Mouse (Mus musculus): ENCODE data around the gene Fermt3.
"Not testable (repeated sequence)": the region's sequence is repeated elsewhere in the genome, so short reads cannot be mapped to it uniquely, and the experiment has no call there.

Fermt3 gene

DNA sequence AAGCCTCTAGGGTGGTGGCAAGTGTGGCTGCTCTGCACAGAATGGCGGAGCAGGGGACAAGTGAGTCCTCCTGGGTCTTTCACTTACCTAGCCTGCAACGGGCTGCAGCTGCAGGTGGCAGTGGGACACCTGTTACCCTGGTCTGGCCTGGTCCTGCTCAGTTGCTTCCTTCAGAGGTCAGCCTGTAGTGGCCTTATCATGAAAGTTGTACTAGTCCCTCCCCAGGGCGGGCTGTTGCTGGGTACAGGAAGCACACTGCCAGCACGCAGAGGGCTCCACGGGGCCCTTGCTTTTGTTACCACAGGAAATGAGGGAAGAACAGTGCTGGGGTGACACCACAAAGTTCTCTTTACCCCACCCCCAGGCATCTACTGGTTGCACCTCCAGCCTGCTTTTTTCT is at the start of gene Fermt3:
Gene Fermt3 (minus strand): TSS at position 279 of the 400 bp plus-strand sequence.
- DNase-seq (ENCODE audit: low spot score): no peak

DNA sequence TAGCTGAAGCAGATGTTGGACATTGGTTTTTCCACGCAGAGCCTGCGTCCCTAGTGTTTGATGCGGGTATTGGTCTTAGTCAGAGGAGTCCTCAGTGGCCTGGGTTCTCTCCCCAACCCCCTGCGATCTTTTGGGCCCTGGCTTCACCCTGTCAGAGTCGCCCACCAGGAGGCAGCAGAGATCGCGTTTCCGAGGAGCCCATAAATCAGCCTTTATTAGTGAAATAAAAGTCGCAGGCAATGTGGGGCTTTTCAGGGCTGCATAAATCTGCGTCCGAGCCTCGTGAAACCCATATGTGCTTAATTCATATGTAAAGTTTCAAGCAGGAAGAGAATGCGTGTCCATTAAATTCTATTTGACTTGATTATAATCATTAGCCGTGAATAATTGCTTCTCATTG is 48.9 kb upstream of the Fermt3 start:
- peak; percentile 78 for DNase-seq (ENCODE audit: low spot score)

GRCm38 (mm10) chr19:7067344-7068050 is 48.2 kb upstream of the Fermt3 start:
- no peak for DNase-seq (ENCODE audit: low spot score)

GRCm38 (mm10) chr19:7066828-7067342 is 47.6 kb upstream of the Fermt3 start:
- no peak for DNase-seq (ENCODE audit: low spot score)

- DNase-seq (ENCODE audit: low spot score): no peak
Measured at GRCm38 (mm10) chr19:7066034-7066827, 47.0 kb upstream of the Fermt3 start.

GRCm38 (mm10) chr19:7064571-7064970 is 45.3 kb upstream of the Fermt3 start:
- DNase-seq (ENCODE audit: low spot score): peak; percentile 87

DNA sequence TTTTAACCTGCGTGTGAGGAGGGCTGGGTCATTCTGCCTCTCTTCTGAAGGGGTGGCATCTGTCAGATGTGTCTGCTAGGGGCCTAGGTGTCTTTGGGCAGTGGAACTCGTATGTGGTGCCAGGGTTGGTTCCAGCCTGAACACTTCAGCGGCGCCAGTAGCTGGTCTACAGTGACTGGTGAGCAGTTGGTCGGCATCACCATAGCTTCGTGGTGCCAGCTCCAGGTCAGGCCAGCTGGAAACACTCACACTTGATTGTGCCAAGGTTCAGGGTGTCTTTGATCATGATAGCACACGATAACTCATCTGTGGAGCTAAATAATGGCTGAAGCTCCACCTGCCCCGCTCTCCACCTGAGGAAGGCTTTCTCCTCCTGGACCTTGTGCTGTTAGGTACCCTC is 43.6 kb upstream of the Fermt3 start:
- DNase-seq (ENCODE audit: low spot score): no peak

- no peak for DNase-seq (ENCODE audit: low spot score)
Measured at GRCm38 (mm10) chr19:7062110-7062509, 42.8 kb upstream of the Fermt3 start.

DNA sequence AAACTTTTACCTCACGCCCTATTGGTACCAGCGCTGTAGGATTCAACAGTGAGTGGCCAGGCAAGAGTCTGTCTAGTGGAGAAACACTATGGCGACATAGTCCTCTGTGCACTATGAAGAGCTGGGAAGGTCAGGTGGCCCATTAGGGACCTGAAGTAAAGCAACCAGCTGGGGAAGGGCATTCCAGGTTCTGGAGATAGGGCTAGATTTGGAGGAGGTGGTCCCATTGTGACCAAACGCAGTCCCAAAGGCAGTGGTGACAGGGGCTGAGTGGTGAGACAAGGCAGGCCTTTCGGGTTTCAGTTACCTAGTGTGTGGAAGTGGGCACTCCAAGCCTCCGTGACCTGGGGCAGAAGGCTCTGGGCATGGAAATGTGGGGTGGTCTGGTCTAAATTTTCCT is 39.3 kb upstream of the Fermt3 start:
- no peak for DNase-seq (ENCODE audit: low spot score)

DNA sequence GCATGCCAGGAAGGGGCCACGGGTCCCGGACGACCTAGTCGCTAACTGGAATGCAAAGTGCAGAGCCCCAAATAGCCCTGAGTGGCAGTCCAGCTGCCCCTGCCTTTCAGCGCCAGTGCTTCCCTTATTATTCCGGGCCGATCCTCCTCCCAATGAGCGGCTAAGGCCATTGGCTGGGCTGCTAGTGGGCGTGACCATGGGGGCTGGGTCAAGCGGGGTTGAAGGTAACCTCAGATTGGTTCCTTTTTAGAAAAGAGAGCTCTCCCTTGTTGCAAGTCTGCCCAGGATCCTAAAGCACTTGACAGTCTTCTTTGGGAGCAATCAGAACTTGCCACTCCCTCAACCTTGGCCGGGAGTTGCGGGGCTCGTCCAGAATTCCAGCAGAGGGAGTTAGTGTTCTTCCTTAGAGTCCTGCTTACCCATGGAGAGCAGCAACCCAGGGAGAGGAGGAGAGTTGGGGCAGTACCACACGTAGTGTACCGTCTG is 38.5 kb upstream of the Fermt3 start:
- DNase-seq (ENCODE audit: low spot score): peak; percentile 96

- peak; percentile 21 for DNase-seq (ENCODE audit: low spot score)
Measured at GRCm38 (mm10) chr19:7057126-7057721, 38.0 kb upstream of the Fermt3 start.

DNA sequence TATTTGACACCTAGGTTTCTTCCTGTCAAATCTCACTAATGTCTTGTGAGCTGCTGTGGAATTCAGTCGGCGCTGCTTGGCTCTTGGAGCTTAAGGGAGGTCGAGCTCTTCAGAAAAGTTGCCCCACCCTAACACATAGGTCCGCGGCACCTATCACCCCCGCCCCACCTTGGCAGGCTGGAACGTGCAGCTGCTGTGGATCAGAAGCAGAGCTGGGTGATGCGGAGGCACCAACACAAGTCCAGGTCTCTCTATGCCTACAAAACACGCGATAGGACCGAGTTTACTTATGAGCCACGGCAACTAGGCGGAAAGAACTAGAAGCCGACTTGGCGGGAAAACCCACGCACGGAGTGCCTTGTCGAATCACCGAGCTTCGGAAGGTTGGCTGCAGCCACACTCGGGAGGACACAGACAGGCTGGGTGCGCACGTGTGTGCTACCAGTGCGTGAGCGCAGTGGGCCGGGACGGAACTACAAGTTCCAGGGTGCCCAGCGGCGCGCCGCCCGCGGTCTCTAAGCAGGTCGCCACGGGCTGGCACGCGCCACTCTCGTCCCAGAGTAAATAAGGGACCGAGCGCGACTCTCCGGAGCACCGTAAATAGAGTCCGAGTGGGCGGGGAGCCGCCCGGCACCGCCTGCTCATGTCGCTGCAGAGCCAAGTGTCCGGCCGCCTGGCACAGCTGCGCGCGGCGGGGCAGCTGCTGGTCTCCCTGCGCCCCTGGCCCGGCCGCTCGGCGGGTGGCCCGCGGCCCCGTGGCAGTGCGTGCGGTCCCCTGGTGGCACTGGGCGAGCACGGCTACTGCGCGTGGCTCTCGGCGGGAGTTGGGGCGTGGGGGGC is 37.2 kb upstream of the Fermt3 start, which contains the start of gene Macrod1:
Gene Macrod1 (plus strand): TSS at position 563 of the 840 bp plus-strand sequence.
- DNase-seq (ENCODE audit: low spot score): peak; percentile 81

DNA sequence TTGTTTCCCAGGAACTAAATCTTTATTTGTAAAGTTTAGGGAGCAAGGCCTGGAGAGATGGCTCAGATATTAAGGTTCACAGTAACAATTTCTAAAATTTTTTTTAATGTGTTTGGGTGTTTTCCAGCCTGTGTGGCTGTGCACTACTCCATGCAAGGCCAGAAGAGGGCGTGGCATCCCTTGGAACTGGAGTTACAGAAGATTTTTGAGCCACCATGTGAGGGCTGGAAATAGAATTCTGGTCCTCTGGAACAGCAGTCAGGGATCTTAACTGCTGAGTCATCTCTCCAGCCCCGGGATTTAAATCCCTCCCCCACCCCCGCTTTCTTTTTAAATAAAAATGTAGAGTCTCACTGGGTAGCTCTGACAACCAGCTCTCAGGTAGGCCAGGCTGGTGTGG is 35.9 kb upstream of the Fermt3 start:
- peak; percentile 86 for DNase-seq (ENCODE audit: low spot score)

DNA sequence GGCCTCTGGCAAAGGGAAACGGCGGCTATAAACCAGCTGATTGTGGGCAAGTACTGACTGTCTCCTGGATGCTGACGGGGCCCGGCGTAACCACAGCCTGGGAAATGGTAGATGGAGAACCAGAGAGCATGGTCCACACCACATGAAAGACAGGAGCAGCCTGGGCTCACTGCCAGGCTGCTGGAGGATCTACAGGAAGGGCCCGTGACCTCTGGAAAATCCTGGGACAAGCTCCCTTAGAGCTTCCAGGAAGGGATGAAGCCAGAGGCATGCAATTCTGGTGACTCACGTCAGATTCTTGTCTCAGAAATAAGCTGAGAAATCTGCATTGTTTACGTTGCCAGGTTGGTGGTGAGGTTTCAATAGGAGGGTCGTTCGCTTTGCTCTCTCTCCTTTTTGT is 35.5 kb upstream of the Fermt3 start:
- peak; percentile 79 for DNase-seq (ENCODE audit: low spot score)

DNA sequence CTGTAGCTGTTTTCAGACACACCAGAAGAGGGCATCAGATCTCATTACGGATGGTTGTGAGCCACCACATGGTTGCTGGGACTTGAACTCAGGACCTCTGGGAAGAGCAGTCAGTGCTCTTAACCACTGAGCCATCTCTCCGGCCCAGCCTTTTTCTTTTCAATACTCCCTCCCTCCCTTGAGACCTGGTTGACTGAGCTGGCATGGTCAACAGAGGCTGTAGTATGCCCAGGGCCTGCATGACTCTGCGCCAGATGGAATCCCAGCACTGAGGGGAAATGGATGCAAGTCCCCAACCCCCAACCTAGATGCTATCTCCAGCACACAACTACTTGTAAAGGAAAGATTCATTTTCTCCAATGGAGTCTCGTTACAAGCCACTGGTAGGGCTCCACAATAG is 34.1 kb upstream of the Fermt3 start:
- DNase-seq (ENCODE audit: low spot score): not testable (repeated sequence)

- DNase-seq (ENCODE audit: low spot score): no peak
Measured at GRCm38 (mm10) chr19:7044706-7045105, 25.4 kb upstream of the Fermt3 start.

DNA sequence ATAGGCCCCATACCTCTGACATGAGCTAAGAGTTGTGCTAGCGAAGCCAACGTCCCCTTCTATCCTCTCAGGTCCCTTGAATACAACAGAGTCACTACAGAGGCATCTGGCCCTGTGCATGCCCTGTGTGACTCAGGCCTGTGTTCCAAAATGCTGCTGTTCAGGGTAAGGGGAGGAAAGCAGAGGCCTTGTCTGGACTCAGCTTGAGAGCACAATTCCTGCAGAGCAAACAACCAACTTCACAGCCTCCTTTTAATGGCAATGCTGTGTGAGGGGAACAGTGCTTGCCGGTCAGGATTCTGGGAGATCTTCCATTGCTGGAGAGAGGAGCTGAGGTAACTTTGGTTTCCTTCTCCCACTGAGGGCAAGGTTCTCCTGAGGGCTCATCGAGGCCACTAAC is 25.0 kb upstream of the Fermt3 start:
- DNase-seq (ENCODE audit: low spot score): peak; percentile 26

DNA sequence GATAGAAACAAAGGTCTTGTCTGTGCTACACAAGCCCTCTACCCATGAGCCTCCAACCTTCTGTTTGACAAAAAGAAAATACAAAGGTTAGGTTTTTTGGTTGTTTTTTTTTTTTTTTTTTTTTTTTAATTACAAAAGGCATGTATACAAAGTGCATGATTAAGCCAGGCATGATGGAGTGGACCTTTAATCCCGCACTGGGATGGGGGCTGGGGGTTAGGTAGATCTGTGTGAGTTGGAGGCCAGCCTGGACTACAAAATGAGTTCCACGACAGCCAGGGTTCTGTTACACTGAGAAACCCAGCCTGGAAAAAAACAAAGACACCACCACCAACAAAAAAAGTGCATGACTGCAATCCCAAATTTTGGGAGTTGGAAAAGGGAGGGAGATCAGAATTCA is 21.9 kb upstream of the Fermt3 start:
- DNase-seq (ENCODE audit: low spot score): no peak

DNA sequence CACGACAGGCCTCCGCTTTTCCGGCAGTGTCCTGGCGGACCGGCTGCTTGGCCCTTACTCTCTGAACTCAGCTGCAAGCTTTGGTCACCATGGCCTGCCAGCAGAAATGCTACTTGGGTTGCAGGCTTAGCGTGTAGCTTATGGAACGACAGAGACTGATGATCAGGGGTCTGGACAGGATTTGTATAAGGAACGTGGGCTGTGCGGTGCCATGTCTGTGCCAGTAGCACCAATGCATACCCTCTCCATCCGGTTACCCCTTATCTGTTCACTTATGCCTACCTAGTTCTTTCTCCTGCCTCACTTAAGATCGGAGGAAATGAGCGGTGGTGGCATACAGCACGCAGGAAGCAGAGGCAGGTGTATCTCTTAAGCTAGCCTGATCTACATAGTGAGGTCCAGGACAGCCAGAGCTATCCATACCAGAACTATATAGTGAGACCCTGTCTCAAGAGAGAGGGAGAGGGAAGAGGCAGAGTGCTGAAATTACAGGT is 21.4 kb upstream of the Fermt3 start:
- DNase-seq (ENCODE audit: low spot score): no peak

DNA sequence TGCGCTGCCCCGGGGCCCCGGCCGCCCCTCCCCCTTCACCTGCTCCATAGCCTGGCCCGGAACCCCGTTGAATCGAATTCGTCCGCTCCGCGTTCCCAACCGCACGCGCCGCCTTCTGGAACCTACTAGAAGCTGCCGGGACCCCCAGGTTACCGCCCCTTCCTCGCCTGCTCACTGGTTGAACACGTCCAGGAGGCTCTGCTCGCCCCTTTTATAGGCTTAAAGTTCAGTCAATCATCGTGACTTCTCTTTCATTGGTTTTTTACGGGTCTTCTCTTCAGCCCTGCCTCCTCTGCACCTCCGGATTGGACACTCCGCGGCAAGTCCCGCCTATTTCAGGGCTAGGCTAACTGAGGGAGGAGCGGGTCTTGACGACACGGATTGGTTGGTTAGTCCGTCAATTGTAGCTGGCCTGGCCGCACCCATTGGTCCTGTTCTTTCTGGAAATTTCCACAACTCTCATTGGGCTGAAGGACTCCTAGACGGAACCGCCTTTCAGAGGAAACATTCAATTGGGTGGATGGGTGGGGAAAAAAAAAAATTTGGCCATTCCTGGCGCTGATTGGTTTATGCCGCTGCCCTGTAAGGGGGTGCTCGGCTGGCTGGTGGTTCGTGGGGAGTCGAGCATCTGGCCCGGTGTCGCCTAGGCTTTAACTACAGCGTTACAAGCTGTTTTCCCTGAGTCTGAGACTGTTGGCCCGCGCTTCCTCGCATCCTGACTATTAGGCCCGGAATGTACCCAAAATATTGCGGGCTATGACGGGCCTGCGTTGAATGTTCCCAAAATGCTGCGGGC is 20.8 kb upstream of the Fermt3 start, which contains the start of gene Stip1:
Gene Stip1 (minus strand): TSS at position 127 of the 796 bp plus-strand sequence.
- peak; percentile 100 for DNase-seq (ENCODE audit: low spot score)
